Mouse (Mus musculus): ENCODE results near the gene Gcn1l1. TPM values are rescaled to one million over a fixed set of nuclear protein-coding genes. Genes with fewer than 3 reads are reported as not detected.
"Not testable (repeated sequence)": the region's sequence is repeated elsewhere in the genome, so short reads cannot be mapped to it uniquely, and the experiment has no call there.

The Gcn1l1 gene
- polyA plus RNA-seq, 1 experiment = 67.7 TPM

GRCm38 (mm10) chr5:115572679-115573535 lies 7.9 kb downstream of the Gcn1l1 start:
- Histone ChIP-seq H3K27me3 (ENCODE audit: control insufficient read depth, insufficient read depth, low read length) (no peaks in the 10 kb centered on the region), H3K27ac (ENCODE audit: control insufficient read depth, insufficient read depth, low read depth, low read length) (no peak overlapping the region; the same call in 1 of the 2 replicates), H3K4me3 (ENCODE audit: control insufficient read depth, low read depth, low read length) (no peak overlapping the region), H3K36me3 (ENCODE audit: control insufficient read depth, insufficient read depth, low read length) (peaks cover 4% of the 10 kb centered on the region), H3K4me1 (ENCODE audit: control insufficient read depth, insufficient read depth, low read length) (no peaks in the 10 kb centered on the region; the same call in 1 of the 2 replicates)
- TF ChIP-seq POLR2A (IDR thresholded peaks at IDR 0.05; ENCODE audit: control insufficient read depth, low read depth, low read length) (no peak), CTCF (IDR thresholded peaks at IDR 0.05; ENCODE audit: control insufficient read depth, insufficient read depth, insufficient replicate concordance, low read depth, low read length) (no peak)

GRCm38 (mm10) chr5:115574992-115575391 lies 9.9 kb downstream of the Gcn1l1 start:
- H3K27ac ChIP-seq (ENCODE audit: control insufficient read depth, insufficient read depth, low read depth, low read length) = no peak overlapping the region
- H3K36me3 ChIP-seq (ENCODE audit: control insufficient read depth, insufficient read depth, low read length) = peaks cover 4% of the 10 kb centered on the region
- no peak for TF ChIP-seq POLR2A (IDR thresholded peaks at IDR 0.05; ENCODE audit: control insufficient read depth, low read depth, low read length)
- no peak for TF ChIP-seq CTCF (IDR thresholded peaks at IDR 0.05; ENCODE audit: control insufficient read depth, insufficient read depth, insufficient replicate concordance, low read depth, low read length)

GRCm38 (mm10) chr5:115577686-115578085 lies 12.6 kb downstream of the Gcn1l1 start:
- not testable (repeated sequence) for H3K36me3 ChIP-seq (ENCODE audit: control insufficient read depth, insufficient read depth, low read length); H3K4me3 ChIP-seq (ENCODE audit: control insufficient read depth, low read depth, low read length); H3K27me3 ChIP-seq (ENCODE audit: control insufficient read depth, insufficient read depth, low read length); H3K27ac ChIP-seq (ENCODE audit: control insufficient read depth, insufficient read depth, low read depth, low read length); H3K4me1 ChIP-seq (ENCODE audit: control insufficient read depth, insufficient read depth, low read length)

More at GRCm38 (mm10) chr5:115574992-115575391, 9.9 kb downstream of the Gcn1l1 start:
- H3K4me3 ChIP-seq (ENCODE audit: control insufficient read depth, low read depth, low read length) = no peak overlapping the region
- no peaks in the 10 kb centered on the region for H3K27me3 ChIP-seq (ENCODE audit: control insufficient read depth, insufficient read depth, low read length)
- no peaks in the 10 kb centered on the region for H3K4me1 ChIP-seq (ENCODE audit: control insufficient read depth, insufficient read depth, low read length)

GRCm38 (mm10) chr5:115578922-115579321 lies 13.9 kb downstream of the Gcn1l1 start:
- H3K27ac ChIP-seq (ENCODE audit: control insufficient read depth, insufficient read depth, low read depth, low read length) = no peak overlapping the region
- H3K4me3 ChIP-seq (ENCODE audit: control insufficient read depth, low read depth, low read length) = no peak overlapping the region
- H3K4me1 ChIP-seq (ENCODE audit: control insufficient read depth, insufficient read depth, low read length) = no peaks in the 10 kb centered on the region
- TF ChIP-seq POLR2A (IDR thresholded peaks at IDR 0.05; ENCODE audit: control insufficient read depth, low read depth, low read length) (no peak), CTCF (IDR thresholded peaks at IDR 0.05; ENCODE audit: control insufficient read depth, insufficient read depth, insufficient replicate concordance, low read depth, low read length) (no peak)
- H3K27me3 ChIP-seq (ENCODE audit: control insufficient read depth, insufficient read depth, low read length) = no peaks in the 10 kb centered on the region
- peaks cover 9% of the 10 kb centered on the region for H3K36me3 ChIP-seq (ENCODE audit: control insufficient read depth, insufficient read depth, low read length)

GRCm38 (mm10) chr5:115579363-115579762 lies 14.3 kb downstream of the Gcn1l1 start:
- no peaks in the 10 kb centered on the region for H3K4me1 ChIP-seq (ENCODE audit: control insufficient read depth, insufficient read depth, low read length)
- no peaks in the 10 kb centered on the region for H3K27me3 ChIP-seq (ENCODE audit: control insufficient read depth, insufficient read depth, low read length)
- TF ChIP-seq CTCF (IDR thresholded peaks at IDR 0.05; ENCODE audit: control insufficient read depth, insufficient read depth, insufficient replicate concordance, low read depth, low read length) (no peak), POLR2A (IDR thresholded peaks at IDR 0.05; ENCODE audit: control insufficient read depth, low read depth, low read length) (no peak)
- peaks cover 9% of the 10 kb centered on the region for H3K36me3 ChIP-seq (ENCODE audit: control insufficient read depth, insufficient read depth, low read length)
- H3K4me3 ChIP-seq (ENCODE audit: control insufficient read depth, low read depth, low read length) = no peak overlapping the region
- no peak overlapping the region for H3K27ac ChIP-seq (ENCODE audit: control insufficient read depth, insufficient read depth, low read depth, low read length)

- Histone ChIP-seq H3K27me3 (ENCODE audit: control insufficient read depth, insufficient read depth, low read length) (no peaks in the 10 kb centered on the region), H3K27ac (ENCODE audit: control insufficient read depth, insufficient read depth, low read depth, low read length) (no peak overlapping the region), H3K4me1 (ENCODE audit: control insufficient read depth, insufficient read depth, low read length) (no peaks in the 10 kb centered on the region), H3K4me3 (ENCODE audit: control insufficient read depth, low read depth, low read length) (no peak overlapping the region), H3K36me3 (ENCODE audit: control insufficient read depth, insufficient read depth, low read length) (peaks cover 9% of the 10 kb centered on the region)
- TF ChIP-seq POLR2A (IDR thresholded peaks at IDR 0.05; ENCODE audit: control insufficient read depth, low read depth, low read length) (no peak), CTCF (IDR thresholded peaks at IDR 0.05; ENCODE audit: control insufficient read depth, insufficient read depth, insufficient replicate concordance, low read depth, low read length) (no peak)
Measured at GRCm38 (mm10) chr5:115580229-115581001, 15.4 kb downstream of the Gcn1l1 start.

- peaks cover 11% of the 10 kb centered on the region for H3K36me3 ChIP-seq (ENCODE audit: control insufficient read depth, insufficient read depth, low read length)
- no peak for TF ChIP-seq POLR2A (IDR thresholded peaks at IDR 0.05; ENCODE audit: control insufficient read depth, low read depth, low read length)
- no peak for TF ChIP-seq CTCF (IDR thresholded peaks at IDR 0.05; ENCODE audit: control insufficient read depth, insufficient read depth, insufficient replicate concordance, low read depth, low read length)
- H3K27me3 ChIP-seq (ENCODE audit: control insufficient read depth, insufficient read depth, low read length) = no peaks in the 10 kb centered on the region
- no peaks in the 10 kb centered on the region for H3K4me1 ChIP-seq (ENCODE audit: control insufficient read depth, insufficient read depth, low read length)
- H3K4me3 ChIP-seq (ENCODE audit: control insufficient read depth, low read depth, low read length) = no peak overlapping the region
- H3K27ac ChIP-seq (ENCODE audit: control insufficient read depth, insufficient read depth, low read depth, low read length) = no peak overlapping the region
Measured at GRCm38 (mm10) chr5:115581662-115582061, 16.6 kb downstream of the Gcn1l1 start.

All from testis, adult 2 months (tissue).